Mouse (Mus musculus): ENCODE data around the gene Zbtb38.
A peak's percentile ranks its signal among the peaks of the same experiment; 100 is the strongest.
"Not testable (repeated sequence)": the region's sequence is repeated elsewhere in the genome, so short reads cannot be mapped to it uniquely, and the experiment has no call there.

Zbtb38 gene

GRCm38 (mm10) chr9:96710241-96710946 is 42.2 kb downstream of the Zbtb38 start:
- DNase-seq, result no peak

GRCm38 (mm10) chr9:96708905-96709304 is 43.7 kb downstream of the Zbtb38 start:
- no peak for DNase-seq

DNA sequence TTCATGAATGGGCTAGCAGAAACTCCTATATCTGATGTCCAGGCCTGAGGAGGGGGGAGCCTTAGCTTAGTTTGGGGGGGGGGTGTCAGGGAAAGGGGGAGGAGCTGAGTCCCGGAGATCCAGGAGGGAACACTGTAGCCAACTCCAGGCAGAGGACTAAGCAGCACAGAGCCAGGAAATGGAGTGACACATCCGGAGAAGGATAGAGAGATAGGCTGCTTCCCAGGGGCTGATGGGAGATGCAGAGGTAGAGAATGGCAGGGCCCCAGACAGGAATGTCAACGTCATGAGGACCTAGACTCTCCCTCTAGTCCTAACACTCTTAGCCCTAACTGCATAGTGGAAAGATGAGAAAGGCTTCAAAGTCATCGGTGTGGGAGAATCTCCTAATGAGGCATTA is 44.7 kb downstream of the Zbtb38 start:
- DNase-seq, result no peak

DNA sequence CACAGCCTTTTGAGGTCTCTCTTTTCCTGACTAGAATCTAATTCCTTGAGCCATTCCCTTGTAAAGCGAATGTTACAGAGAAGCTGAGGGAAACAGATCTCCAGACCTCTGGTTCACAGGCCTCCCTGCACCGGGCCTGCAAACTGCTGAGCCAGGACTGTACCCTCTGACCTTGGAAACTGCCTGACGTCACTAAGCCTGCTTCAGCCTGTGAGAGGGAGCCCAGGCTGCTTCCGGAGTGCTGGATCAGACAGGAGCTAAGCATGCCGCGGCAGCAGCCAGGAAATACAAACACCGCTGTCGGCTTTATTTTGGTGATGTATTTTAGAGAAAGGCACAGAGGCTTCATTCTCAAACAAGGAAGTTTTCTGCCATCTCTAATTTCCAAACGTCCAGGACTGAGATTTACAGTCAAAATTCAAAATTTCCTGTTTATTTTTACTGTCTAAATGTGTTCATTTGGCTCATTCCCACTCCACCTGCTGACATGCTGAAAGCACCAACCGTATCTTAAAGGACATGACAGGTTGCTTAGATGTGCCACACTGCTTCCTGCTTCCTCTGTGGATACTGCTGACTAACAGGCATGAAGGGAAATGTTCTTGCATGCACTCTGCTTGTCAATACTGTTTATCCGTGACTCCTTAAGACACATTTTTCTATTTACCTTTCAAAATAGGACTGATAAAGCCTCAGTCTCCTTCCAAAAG is 46.9 kb downstream of the Zbtb38 start:
- DNase-seq, result peak; percentile 77

DNA sequence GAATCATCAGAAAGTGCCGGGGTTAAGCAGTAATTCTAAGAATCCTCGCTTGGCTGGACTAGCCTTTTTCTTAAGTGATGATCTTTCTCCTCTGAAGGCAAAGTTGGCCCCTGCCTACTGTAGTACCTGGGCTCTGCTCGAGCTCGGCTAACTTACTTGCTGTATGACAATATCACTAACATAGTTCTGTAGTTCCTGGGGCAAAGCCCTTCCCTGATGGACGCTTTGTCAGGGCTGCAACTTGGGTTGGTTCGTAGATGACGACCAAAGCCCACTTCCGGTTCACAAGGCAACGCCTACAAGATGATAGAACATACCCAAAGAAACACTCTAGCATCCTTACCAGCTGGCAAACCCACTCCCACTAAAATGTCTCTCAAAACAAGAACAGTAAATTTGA is 47.7 kb downstream of the Zbtb38 start:
- no peak for DNase-seq

- DNase-seq, result no peak
Observed at GRCm38 (mm10) chr9:96701891-96702290, 50.7 kb downstream of the Zbtb38 start.

DNA sequence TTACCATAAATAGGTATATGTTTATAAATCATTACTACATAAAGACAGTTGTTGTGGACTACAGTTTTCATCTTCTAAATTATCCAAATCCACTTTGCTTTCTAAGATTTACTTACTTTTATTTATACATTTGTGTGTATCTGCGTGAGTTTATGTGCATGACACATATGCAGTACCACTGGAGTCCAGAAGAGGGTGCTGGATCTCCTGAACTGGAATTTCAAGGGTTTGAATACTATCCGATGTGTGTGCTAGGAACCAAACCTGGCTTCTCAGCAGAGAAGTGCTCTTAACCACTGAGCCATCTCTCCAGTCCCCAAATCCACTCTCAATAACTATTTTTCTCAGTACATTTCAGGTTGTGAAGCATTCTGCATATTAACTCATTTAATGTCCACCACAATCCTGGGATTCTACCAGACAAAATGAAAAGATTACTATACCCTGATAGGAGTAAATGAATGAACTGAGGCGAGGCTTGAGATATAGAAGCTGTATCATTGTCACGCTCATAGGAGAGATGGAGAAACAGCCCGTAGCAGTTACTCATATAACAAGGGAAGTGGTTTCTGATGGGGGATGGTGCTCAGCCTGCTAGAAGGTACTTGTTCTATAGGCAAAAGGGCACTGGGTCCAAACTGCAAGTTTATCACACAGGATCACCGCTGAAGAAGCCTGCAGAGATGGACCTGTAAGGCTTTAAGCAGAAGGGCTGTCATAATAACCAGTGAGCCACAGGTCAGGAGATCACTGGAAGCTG is 53.2 kb downstream of the Zbtb38 start:
- DNase-seq, result no peak

GRCm38 (mm10) chr9:96696788-96697492 is 55.7 kb downstream of the Zbtb38 start:
- DNase-seq, result no peak

GRCm38 (mm10) chr9:96696141-96696561 is 56.5 kb downstream of the Zbtb38 start:
- DNase-seq, result no peak

- peak; percentile 63 for DNase-seq
Observed at GRCm38 (mm10) chr9:96690461-96690863, 62.2 kb downstream of the Zbtb38 start.

DNA sequence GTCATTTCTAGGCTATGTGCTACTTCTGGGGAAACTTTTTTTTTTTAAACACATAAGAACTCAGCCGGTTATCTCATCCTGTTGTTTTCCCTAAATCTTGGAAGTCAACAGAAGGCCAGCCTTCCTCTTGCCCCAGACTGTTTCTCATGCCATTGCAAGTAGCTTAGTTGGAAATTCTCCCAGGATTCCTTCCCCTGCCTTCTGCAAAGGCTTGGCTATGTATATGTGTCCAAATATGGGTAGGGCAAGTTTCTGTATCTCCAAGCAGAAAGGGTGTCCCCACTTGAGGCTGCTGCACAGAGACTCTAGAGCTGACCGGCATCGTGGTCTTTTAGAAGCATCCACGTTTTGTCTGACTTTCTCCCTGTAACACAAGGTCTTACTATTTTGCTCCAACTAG is 63.6 kb downstream of the Zbtb38 start:
- DNase-seq, result no peak

GRCm38 (mm10) chr9:96688194-96688875 is 64.3 kb downstream of the Zbtb38 start:
- no peak for DNase-seq

GRCm38 (mm10) chr9:96687591-96688186 is 64.9 kb downstream of the Zbtb38 start:
- DNase-seq, result no peak

GRCm38 (mm10) chr9:96685600-96686084 is 67.0 kb downstream of the Zbtb38 start:
- DNase-seq, result peak; percentile 40

DNA sequence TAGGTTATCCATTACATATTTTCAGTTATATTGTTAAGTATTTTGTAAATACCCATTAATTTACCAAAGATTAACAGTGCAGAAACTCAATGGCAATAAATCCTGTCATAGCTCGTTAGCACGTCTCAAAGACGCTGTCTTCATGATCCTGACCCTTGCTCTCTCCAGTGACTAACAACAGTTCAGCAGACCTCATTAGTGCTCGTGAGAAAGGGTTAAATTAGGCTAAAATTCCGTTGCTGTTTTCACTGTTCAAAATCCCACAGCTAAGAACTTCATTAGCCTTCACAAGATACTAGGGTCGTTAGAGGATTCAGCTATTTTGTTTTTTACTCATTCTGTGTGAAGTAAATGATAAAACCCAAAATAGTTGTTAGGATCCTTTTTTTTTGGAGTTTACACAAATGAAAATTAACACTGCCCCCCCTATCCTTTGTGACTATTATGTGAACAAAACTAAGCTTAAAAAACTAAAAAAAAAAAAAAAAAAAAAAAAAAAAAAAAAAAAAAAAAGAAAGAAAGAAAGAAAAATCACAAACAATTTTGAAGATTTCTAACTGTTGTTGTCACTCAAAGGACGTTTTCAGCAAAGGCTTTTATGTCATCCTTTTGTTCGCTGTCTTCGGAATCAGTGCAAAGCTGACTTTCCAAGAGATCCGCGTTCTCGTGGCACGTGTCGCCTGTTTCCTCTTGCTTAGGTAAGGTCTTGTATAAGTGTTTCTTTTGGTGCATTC is 67.6 kb downstream of the Zbtb38 start:
- peak; percentile 91 for DNase-seq

- peak; percentile 60 for DNase-seq
Observed at GRCm38 (mm10) chr9:96684165-96684792, 68.4 kb downstream of the Zbtb38 start.

DNA sequence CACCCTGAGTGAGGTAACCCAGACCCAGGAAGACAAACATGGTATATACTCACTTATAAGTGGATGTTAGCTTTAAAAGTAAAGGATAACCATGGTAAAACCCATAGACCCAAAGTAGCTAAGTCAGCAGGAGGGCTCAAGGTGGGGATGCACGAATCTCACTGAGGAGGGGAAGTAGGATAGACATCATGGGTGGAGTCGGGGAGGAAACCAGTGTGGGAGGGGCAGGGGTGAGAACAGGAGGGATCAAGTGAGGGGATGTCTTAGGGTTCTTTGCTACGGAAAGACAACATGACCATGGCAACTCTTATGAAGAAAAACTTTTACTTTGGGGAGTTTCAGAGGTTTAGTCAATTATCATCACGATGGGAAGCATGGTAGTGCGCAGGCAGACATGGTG is 74.0 kb downstream of the Zbtb38 start:
- no peak for DNase-seq

GRCm38 (mm10) chr9:96677711-96678110 is 74.9 kb downstream of the Zbtb38 start:
- not testable (repeated sequence) for DNase-seq

DNA sequence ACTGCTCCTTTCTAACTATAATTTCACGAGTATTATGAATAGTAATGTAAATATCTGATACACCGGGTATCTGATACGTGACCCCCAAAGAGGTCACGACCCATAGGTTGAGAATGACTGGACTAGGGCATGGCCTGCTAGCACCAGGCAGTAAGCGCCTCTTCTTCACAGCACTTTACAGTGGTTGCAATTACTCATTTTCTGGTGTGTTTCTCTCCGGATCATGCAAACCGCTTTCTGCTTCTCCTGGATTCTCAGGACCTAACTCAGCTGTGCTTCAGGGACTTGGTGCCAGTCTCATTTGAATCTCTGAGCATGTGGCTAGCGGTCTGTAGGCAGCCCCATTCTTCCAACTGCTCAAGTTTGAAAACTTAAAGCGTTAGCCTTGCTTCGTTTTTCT is 76.0 kb downstream of the Zbtb38 start:
- DNase-seq, result no peak

DNA sequence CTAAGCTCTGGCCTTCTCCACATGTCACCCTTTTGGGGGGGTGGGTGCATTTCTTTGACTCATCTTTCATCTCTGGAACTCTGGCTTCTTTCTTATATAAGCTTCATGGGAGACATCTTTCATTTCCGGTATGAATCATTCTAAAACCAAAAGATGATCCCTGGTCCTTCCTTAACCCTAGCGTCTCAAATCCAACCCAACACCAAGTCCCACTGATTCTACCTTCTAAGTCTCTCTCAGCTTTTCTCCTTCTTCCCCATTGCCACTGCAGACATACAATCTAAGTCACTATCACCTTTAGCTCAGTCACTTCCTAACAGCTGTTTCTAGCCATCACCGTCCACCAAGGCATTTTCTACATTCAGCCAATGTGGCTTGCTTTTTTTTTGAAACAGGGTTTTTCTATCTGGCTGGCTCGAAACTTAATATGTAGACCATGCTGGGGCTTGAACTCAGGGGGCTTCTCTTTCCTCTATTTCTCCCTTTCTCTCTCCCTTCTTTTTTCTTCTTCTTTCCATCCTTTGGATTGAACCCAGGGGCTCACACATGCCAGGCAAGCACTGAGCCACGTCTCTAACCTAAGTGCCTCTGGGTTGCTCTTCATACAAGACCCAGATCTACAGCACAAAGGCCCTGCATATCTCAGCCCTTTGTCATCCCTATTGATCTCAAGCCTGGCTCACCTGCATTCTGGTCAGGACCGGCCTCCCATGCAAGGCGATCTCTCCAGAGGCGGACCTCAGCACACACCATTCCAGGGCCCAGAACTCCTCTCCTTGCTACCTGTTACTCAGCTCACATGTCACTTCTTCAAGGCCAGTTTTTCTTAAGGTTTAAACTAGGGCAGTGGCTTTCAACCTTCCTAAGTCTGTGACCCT is 76.6 kb downstream of the Zbtb38 start:
- no peak for DNase-seq

All from retina, postnatal 1 day (tissue).